Mouse (Mus musculus): ENCODE data around the gene Ddah1. TPM values are rescaled to one million over a fixed set of nuclear protein-coding genes. Genes with fewer than 3 reads are reported as not detected.

The Ddah1 gene
- polyA plus RNA-seq, 1 experiment = 0.67 TPM

DNA sequence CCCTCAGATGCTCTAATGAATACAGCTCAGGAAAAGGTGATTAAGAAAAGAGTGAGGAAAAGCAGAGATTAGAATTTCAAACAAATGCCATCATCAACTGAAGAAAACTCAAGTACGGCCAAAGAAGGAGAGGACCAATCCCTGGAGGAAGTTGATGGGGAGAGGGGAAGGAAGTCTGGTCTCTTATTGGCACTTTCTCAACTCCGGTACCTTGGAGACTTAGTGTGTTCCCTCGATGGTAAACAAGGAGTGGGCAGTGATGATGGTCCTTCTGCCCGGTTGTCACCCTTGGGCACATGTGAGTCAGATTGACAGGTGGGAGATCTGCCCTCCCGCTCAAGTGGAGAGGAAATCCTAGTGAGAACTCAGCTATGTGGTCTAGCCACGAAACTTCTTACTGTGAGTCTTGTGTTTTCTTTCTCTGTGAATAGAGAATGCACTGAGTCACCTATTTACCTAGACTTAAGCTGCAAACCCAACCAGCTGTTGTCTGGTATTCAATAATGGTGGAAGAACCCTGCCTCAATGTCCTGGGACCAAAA is 129.0 kb downstream of the Ddah1 start:
- Histone ChIP-seq H3K4me1 (ENCODE audit: control insufficient read depth, insufficient read depth, low read length) (no peaks in the 10 kb centered on the region), H3K27ac (ENCODE audit: insufficient read depth, low read depth, low read length) (no peak overlapping the region), H3K4me3 (ENCODE audit: insufficient read depth, low read length) (no peak overlapping the region)
- no peak for TF ChIP-seq CTCF (IDR thresholded peaks at IDR 0.05; ENCODE audit: low read depth, low read length)
- TF ChIP-seq POLR2A (IDR thresholded peaks at IDR 0.05; ENCODE audit: borderline replicate concordance, low read depth, low read length) = no peak

DNA sequence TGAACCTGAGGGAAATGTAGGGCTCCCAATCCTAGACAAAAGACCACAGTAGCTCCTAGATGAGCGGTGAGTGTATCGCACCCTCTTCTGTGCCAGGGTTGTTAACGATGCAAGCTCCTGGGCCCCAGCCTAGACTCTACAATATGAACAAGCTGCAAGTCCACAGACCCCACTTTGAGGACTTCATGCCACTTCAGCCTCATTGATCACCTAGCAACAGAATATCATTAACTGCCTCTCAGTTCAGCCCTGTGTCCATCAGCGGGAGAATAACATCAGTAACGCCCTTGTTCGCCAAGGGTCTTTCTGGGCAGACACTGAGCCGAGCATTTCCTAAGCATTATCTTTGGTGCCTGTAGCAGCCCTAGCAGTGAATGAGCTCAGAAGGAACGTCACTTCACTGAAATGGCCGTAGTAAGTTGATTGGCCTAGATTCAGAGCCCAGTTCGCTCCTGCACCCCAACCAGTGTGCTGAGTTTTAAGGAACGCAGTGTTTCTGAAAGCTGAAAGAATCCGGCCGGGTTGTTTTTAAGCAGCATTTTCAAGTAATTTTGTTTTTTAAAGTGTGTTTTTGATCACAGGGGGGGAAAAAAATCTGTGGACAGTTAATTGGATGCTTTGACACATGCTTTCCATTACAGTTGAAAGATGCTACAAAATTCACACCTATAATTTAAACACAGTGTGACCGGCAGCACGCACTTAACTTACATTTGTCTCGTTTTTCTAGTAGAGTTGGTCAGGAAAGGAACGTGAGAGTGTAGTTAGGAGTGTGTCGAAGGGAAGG is 132.1 kb downstream of the Ddah1 start:
- Histone ChIP-seq H3K4me1 (ENCODE audit: control insufficient read depth, insufficient read depth, low read length) (no peaks in the 10 kb centered on the region), H3K4me3 (ENCODE audit: insufficient read depth, low read length) (no peak overlapping the region), H3K27ac (ENCODE audit: insufficient read depth, low read depth, low read length) (no peak overlapping the region)
- no peak for TF ChIP-seq POLR2A (IDR thresholded peaks at IDR 0.05; ENCODE audit: borderline replicate concordance, low read depth, low read length)

DNA sequence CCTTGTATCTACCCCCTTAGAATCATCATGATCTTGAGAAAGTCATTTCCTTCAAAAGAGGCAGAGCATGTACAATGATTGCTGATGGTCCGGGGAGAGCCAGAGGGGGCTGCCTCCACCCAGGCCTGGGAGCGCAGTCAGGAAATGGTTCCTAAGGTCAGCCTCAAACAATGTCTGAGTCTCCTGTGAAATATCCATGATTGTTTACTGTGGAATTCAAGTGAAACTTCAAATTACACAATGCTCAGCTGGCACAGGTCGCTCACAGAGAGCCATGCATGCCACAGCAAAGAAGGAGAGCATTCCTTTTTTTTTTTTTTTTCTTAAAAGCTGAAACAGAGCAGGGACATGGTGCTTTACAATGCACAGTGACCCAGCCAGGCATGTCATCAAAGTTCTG is 134.0 kb downstream of the Ddah1 start:
- Histone ChIP-seq H3K27ac (ENCODE audit: insufficient read depth, low read depth, low read length) (no peak overlapping the region), H3K4me1 (ENCODE audit: control insufficient read depth, insufficient read depth, low read length) (no peaks in the 10 kb centered on the region)
- no peak for TF ChIP-seq POLR2A (IDR thresholded peaks at IDR 0.05; ENCODE audit: borderline replicate concordance, low read depth, low read length)

DNA sequence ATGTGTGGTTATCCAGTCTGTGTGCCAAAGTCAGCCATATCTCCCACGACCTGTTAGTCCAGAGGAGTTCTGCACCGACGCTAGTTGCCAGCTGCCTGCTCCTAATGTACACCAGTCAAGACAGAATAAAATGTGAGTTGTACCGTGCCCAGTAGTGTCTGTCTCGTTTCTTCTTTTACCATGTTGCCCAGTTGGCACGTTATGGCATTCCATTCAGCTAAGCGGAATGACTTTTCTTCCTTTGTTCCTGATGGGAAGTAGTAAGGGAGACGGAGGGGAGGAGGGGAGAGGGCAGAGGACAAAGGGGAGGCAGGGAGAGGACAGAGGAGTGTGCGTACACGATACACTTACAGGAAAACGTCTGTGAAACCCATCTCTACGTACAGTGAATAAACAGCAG is 135.7 kb downstream of the Ddah1 start:
- H3K4me1 ChIP-seq (ENCODE audit: control insufficient read depth, insufficient read depth, low read length) = no peaks in the 10 kb centered on the region
- no peak overlapping the region for H3K27ac ChIP-seq (ENCODE audit: insufficient read depth, low read depth, low read length)
- TF ChIP-seq POLR2A (IDR thresholded peaks at IDR 0.05; ENCODE audit: borderline replicate concordance, low read depth, low read length) (no peak), CTCF (IDR thresholded peaks at IDR 0.05; ENCODE audit: low read depth, low read length) (no peak)
- no peak overlapping the region for H3K4me3 ChIP-seq (ENCODE audit: insufficient read depth, low read length)

More for the DNA sequence above, 134.0 kb downstream of the Ddah1 start:
- H3K4me3 ChIP-seq (ENCODE audit: insufficient read depth, low read length) = no peak overlapping the region

DNA sequence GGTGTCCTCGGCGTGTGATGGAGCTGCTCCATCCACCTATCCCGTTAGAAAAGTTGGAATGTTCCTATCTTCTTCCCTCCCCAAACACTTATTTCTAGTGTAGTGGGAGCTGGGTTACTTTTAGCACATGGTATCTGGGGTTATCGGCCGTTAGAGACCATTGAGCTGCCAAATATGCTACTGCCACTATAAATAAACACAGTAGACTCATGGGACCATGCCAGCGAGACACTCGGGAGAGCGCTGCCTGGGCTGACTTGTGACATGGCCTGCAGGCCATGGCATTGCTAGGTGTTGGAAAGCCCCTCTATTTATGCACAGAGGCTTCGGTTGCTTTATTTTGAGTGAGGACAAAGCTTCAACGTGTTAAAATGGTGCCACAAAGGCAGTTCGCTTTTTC is 139.3 kb downstream of the Ddah1 start:
- Histone ChIP-seq H3K4me3 (ENCODE audit: insufficient read depth, low read length) (no peak overlapping the region), H3K4me1 (ENCODE audit: control insufficient read depth, insufficient read depth, low read length) (no peaks in the 10 kb centered on the region), H3K27ac (ENCODE audit: insufficient read depth, low read depth, low read length) (no peak overlapping the region)
- no peak for TF ChIP-seq POLR2A (IDR thresholded peaks at IDR 0.05; ENCODE audit: borderline replicate concordance, low read depth, low read length)
- TF ChIP-seq CTCF (IDR thresholded peaks at IDR 0.05; ENCODE audit: low read depth, low read length) = no peak

DNA sequence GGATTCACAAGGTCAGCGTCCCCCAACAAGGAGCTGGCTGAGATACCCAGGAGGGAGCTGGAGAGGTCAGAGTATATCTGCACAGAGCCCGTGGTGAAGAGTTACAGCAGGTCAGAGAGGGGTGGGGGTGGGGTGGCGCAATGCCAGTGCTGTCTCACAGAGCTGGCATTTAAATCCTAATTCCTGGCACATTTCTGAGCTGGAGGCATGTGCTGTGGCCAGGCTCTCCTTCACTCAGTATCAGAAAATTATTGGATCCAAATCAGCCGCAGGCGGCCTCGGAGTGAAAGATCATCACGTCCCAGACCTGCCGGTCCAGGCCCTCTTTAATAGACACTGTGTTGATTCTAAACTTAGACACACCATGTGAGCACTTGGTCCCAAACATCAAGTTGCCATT is 141.4 kb downstream of the Ddah1 start:
- Histone ChIP-seq H3K4me3 (ENCODE audit: insufficient read depth, low read length) (no peak overlapping the region), H3K4me1 (ENCODE audit: control insufficient read depth, insufficient read depth, low read length) (no peaks in the 10 kb centered on the region), H3K27ac (ENCODE audit: insufficient read depth, low read depth, low read length) (no peak overlapping the region)
- TF ChIP-seq CTCF (IDR thresholded peaks at IDR 0.05; ENCODE audit: low read depth, low read length) (no peak), POLR2A (IDR thresholded peaks at IDR 0.05; ENCODE audit: borderline replicate concordance, low read depth, low read length) (no peak)

DNA sequence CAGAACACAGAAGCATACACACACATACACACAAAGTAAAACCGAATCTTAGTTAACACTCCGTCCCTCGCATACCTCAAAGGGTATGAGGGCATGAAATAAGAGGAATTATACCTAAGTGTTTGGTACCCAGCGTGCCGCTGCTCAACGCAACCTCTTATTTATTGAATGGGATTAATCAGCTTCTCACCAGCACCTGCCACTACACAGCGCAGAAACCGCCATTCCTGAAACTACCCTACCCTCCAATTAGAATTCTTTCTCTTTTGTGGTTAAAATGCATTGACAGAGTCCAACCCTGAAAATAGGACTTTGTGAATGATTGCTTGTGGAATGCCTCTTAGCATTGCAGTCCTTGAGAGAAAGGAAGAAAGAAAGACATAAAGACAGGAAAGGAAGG is 145.1 kb downstream of the Ddah1 start:
- no peak for TF ChIP-seq CTCF (IDR thresholded peaks at IDR 0.05; ENCODE audit: low read depth, low read length)
- no peak for TF ChIP-seq POLR2A (IDR thresholded peaks at IDR 0.05; ENCODE audit: borderline replicate concordance, low read depth, low read length)
- Histone ChIP-seq H3K27ac (ENCODE audit: insufficient read depth, low read depth, low read length) (no peak overlapping the region), H3K4me3 (ENCODE audit: insufficient read depth, low read length) (no peak overlapping the region), H3K4me1 (ENCODE audit: control insufficient read depth, insufficient read depth, low read length) (no peaks in the 10 kb centered on the region)

DNA sequence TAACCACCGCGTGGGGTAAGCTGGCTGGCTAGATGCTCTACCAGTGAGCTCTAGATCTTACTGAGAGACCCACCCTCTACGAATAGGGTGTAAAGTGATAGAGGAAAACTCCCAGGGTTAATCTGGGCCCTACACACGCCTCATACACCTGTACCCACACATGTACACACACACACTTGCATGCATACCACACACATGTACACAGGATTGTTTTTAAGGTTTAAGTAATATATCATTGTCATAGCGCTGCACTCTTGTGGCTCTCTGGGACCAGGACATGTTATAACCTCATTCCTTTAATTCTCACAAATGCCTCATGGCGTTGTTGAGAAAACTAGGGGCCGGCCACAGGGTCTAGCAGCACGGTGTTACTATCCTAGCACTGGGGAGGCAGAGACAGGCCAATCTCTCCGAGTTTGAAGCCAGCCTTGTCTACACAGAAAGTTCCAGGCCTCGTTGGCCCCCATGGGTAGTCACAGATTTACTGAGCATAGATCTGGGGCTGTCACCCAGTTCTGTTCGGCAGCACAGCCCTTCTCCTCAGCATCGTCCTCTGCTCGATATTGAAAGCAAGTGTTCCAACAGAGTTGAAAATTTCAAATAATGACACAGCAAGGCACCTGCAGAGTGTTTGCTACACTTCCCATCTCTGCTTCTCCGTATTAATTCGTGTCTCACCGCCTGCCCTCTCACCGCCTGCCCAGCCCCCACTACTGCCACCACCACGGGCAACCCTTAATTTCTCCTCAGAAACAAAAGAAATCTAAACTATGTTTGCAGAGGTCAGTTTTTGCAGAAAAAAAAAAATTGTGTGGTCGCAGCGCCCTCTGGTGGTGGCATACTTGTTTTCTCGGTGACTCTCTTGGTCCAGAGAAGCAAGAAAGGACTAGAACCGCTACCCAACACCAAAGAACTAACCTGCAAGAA is 146.6 kb downstream of the Ddah1 start:
- TF ChIP-seq CTCF (IDR thresholded peaks at IDR 0.05; ENCODE audit: low read depth, low read length) = peak; percentile 89
- TF ChIP-seq POLR2A (IDR thresholded peaks at IDR 0.05; ENCODE audit: borderline replicate concordance, low read depth, low read length) = no peak
- Histone ChIP-seq H3K4me1 (ENCODE audit: control insufficient read depth, insufficient read depth, low read length) (no peaks in the 10 kb centered on the region), H3K27ac (ENCODE audit: insufficient read depth, low read depth, low read length) (no peak overlapping the region), H3K4me3 (ENCODE audit: insufficient read depth, low read length) (no peak overlapping the region)

DNA sequence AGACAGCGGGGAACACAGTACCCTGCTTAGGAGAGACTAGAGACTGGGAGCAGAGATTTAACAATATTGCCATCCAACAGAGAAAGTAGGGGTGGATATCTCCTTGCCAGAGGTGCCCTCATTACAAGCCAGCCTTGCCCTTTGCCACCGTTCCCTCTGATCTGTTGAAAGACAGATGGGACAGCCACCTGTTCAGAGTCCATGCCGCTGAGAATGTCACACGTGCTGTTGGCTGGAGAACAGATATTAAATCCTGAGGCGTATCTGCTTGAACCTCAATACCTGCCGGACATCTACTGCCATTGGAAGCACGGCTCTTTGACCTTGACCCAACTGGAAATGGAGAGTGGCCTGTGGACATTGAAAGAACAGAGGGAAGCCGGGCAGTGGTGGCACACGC is 148.1 kb downstream of the Ddah1 start:
- Histone ChIP-seq H3K4me3 (ENCODE audit: insufficient read depth, low read length) (no peak overlapping the region), H3K4me1 (ENCODE audit: control insufficient read depth, insufficient read depth, low read length) (no peaks in the 10 kb centered on the region), H3K27ac (ENCODE audit: insufficient read depth, low read depth, low read length) (no peak overlapping the region)
- TF ChIP-seq POLR2A (IDR thresholded peaks at IDR 0.05; ENCODE audit: borderline replicate concordance, low read depth, low read length) = no peak
- TF ChIP-seq CTCF (IDR thresholded peaks at IDR 0.05; ENCODE audit: low read depth, low read length) = no peak

DNA sequence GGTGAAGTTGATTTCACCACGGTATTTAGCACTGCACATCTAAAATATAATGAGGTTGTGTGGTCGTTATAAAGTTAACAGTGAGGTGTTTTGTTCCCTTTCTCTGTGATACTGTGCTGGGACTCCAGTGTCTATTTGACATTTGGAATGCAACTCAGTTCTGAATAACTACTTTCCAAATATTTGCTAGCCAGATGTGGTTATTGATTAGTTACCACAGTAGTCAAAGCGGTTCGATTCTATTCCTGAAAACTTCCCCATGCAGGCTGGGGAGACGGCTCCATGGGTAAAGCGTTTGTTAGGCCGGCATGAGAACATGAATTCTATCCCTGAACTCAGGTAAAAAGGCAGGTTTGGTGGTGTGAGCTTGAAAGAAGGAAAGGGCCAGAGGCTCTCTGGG is 154.0 kb downstream of the Ddah1 start:
- no peaks in the 10 kb centered on the region for H3K4me1 ChIP-seq (ENCODE audit: control insufficient read depth, insufficient read depth, low read length)
- H3K27ac ChIP-seq (ENCODE audit: insufficient read depth, low read depth, low read length) = no peak overlapping the region
- TF ChIP-seq CTCF (IDR thresholded peaks at IDR 0.05; ENCODE audit: low read depth, low read length) = no peak
- no peak for TF ChIP-seq POLR2A (IDR thresholded peaks at IDR 0.05; ENCODE audit: borderline replicate concordance, low read depth, low read length)
- no peak overlapping the region for H3K4me3 ChIP-seq (ENCODE audit: insufficient read depth, low read length)

Data from bone marrow macrophage, adult 2 months (primary cell).